Mouse (Mus musculus): ENCODE measurements at regions not wholly inside any gene's neighbourhood (a gene's known extent, or its start where the extent isn't known, plus 50 kb on each side); places are given as distances from the start of the nearest gene placed in this dataset.

DNA sequence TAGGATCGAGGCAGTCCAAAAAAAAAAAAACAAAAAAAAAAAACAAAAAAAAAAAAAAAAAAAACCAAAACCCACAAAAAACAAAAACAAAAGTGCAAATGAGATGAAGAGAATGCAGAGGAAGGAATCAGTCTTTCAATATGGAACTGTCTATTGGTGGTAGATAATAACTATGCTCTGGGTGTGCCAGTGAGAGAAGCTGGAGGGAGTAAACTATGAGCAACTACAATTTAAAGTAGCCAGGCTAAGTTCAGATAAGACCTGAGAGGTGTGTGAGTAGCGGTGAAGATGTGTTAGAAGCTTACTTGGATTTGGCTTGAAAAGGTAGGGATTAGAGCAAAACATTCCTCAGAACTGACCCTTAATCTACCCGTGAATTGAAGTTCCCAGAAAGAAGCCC, 200.1 kb upstream of the Egfl6 start:
- Histone ChIP-seq H3K4me1 (replicated peaks; ENCODE audit: low read depth, low read length) (no peaks in the 10 kb centered on the region), H3K36me3 (ENCODE audit: insufficient read depth, low read length) (no peaks in the 10 kb centered on the region), H3K27me3 (ENCODE audit: insufficient read depth, low read length) (no peaks in the 10 kb centered on the region), H3K9me3 (ENCODE audit: low read length) (no peaks in the 10 kb centered on the region), H3K4me3 (replicated peaks; ENCODE audit: low read length) (no peak overlapping the region)
- no peak for TF ChIP-seq POU5F1 (IDR thresholded peaks at IDR 0.05; ENCODE audit: borderline replicate concordance, low read length)
- no peak for TF ChIP-seq CTCF (conservative IDR thresholded peaks at IDR 0.05; ENCODE audit: low read length)
- no peak for TF ChIP-seq NANOG (IDR thresholded peaks at IDR 0.05; ENCODE audit: borderline replicate concordance, low read length)

- Histone ChIP-seq H3K9me3 (ENCODE audit: low read length) (no peaks in the 10 kb centered on the region), H3K4me3 (replicated peaks; ENCODE audit: low read length) (no peak overlapping the region), H3K4me1 (replicated peaks; ENCODE audit: low read depth, low read length) (no peaks in the 10 kb centered on the region), H3K36me3 (ENCODE audit: insufficient read depth, low read length) (no peaks in the 10 kb centered on the region), H3K27me3 (ENCODE audit: insufficient read depth, low read length) (no peaks in the 10 kb centered on the region)
- TF ChIP-seq NANOG (IDR thresholded peaks at IDR 0.05; ENCODE audit: borderline replicate concordance, low read length) (no peak), CTCF (conservative IDR thresholded peaks at IDR 0.05; ENCODE audit: low read length) (no peak), POU5F1 (IDR thresholded peaks at IDR 0.05; ENCODE audit: borderline replicate concordance, low read length) (no peak)
Observed at GRCm38 (mm10) chrX:166783377-166783776, 197.9 kb upstream of the Egfl6 start.

DNA sequence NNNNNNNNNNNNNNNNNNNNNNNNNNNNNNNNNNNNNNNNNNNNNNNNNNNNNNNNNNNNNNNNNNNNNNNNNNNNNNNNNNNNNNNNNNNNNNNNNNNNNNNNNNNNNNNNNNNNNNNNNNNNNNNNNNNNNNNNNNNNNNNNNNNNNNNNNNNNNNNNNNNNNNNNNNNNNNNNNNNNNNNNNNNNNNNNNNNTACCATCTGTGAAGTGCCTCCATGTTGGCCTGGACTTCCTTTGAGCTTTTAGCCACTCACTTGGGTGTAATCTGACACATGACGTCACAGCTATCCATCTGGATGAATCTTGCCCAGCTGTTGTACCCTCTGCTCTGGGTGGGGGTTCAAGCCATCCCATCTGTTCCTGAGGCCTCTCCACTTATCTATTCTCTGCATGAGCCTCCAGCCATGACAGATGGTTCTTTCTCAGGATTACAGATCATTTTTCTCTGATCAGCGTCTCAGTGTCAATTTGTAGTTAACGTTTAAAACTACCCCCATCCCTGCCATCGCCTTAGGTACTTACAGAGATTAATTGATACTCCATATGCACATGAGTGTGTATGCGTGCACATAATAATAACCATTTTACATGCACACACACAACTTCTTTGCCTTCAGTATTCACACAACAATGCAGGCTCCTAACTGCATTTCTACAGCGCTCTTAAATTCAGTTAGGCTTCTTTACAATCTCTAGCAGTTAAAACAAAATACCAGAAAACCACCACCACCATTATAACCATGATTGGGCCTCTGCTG, 194.0 kb upstream of the Egfl6 start:
- Histone ChIP-seq H3K36me3 (ENCODE audit: insufficient read depth, low read length) (no peaks in the 10 kb centered on the region), H3K4me3 (replicated peaks; ENCODE audit: low read length) (no peak overlapping the region), H3K4me1 (replicated peaks; ENCODE audit: low read depth, low read length) (no peaks in the 10 kb centered on the region), H3K27me3 (ENCODE audit: insufficient read depth, low read length) (no peaks in the 10 kb centered on the region), H3K9me3 (ENCODE audit: low read length) (no peaks in the 10 kb centered on the region)
- no peak for TF ChIP-seq NANOG (IDR thresholded peaks at IDR 0.05; ENCODE audit: borderline replicate concordance, low read length)
- TF ChIP-seq POU5F1 (IDR thresholded peaks at IDR 0.05; ENCODE audit: borderline replicate concordance, low read length), result no peak
- TF ChIP-seq CTCF (conservative IDR thresholded peaks at IDR 0.05; ENCODE audit: low read length), result no peak

DNA sequence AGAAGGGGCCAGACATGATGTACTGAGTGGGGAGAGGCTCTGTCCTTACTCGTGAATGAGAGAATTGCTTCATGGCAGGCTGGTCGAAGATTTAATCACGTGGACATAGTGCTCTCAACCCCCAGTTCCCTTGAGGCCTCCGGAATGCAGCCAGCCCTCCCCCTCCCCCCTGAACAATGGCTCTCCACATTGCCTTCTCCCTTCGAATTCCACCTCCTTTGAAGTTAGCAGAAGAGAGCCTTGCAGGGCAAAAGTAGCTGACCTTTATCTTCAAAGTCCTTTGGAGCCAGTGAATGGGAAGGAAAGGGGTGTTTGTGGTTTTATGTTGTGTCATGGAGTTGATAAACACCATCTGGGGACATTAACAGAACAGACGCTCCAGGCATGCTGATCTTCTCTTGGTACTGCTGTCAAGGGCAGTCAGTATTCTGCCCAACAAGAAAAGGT, 187.9 kb upstream of the Egfl6 start:
- no peak overlapping the region for H3K4me3 ChIP-seq (replicated peaks; ENCODE audit: low read length)
- H3K9me3 ChIP-seq (ENCODE audit: low read length), result no peaks in the 10 kb centered on the region
- TF ChIP-seq CTCF (conservative IDR thresholded peaks at IDR 0.05; ENCODE audit: low read length) (no peak), NANOG (IDR thresholded peaks at IDR 0.05; ENCODE audit: borderline replicate concordance, low read length) (no peak), POU5F1 (IDR thresholded peaks at IDR 0.05; ENCODE audit: borderline replicate concordance, low read length) (no peak)
- H3K4me1 ChIP-seq (replicated peaks; ENCODE audit: low read depth, low read length), result 0 out of 2 replicates have a peak, but pooled peaks cover 2% of the 10 kb centered on the region
- H3K36me3 ChIP-seq (ENCODE audit: insufficient read depth, low read length), result no peaks in the 10 kb centered on the region
- no peaks in the 10 kb centered on the region for H3K27me3 ChIP-seq (ENCODE audit: insufficient read depth, low read length)

GRCm38 (mm10) chrX:166766991-166767390, 181.5 kb upstream of the Egfl6 start:
- Histone ChIP-seq H3K4me3 (replicated peaks; ENCODE audit: low read length) (no peak overlapping the region), H3K4me1 (replicated peaks; ENCODE audit: low read depth, low read length) (no peaks in the 10 kb centered on the region), H3K9me3 (ENCODE audit: low read length) (no peaks in the 10 kb centered on the region), H3K36me3 (ENCODE audit: insufficient read depth, low read length) (no peaks in the 10 kb centered on the region), H3K27me3 (ENCODE audit: insufficient read depth, low read length) (no peaks in the 10 kb centered on the region)
- TF ChIP-seq NANOG (IDR thresholded peaks at IDR 0.05; ENCODE audit: borderline replicate concordance, low read length) (no peak), POU5F1 (IDR thresholded peaks at IDR 0.05; ENCODE audit: borderline replicate concordance, low read length) (no peak), CTCF (conservative IDR thresholded peaks at IDR 0.05; ENCODE audit: low read length) (no peak)

GRCm38 (mm10) chrX:166765647-166766046, 180.1 kb upstream of the Egfl6 start:
- Histone ChIP-seq H3K4me1 (replicated peaks; ENCODE audit: low read depth, low read length) (no peaks in the 10 kb centered on the region), H3K36me3 (ENCODE audit: insufficient read depth, low read length) (no peaks in the 10 kb centered on the region), H3K4me3 (replicated peaks; ENCODE audit: low read length) (no peak overlapping the region), H3K9me3 (ENCODE audit: low read length) (no peaks in the 10 kb centered on the region), H3K27me3 (ENCODE audit: insufficient read depth, low read length) (no peaks in the 10 kb centered on the region)
- TF ChIP-seq NANOG (IDR thresholded peaks at IDR 0.05; ENCODE audit: borderline replicate concordance, low read length), result no peak
- TF ChIP-seq CTCF (conservative IDR thresholded peaks at IDR 0.05; ENCODE audit: low read length), result no peak
- TF ChIP-seq POU5F1 (IDR thresholded peaks at IDR 0.05; ENCODE audit: borderline replicate concordance, low read length), result no peak

GRCm38 (mm10) chrX:166762098-166762497, 176.6 kb upstream of the Egfl6 start:
- H3K27me3 ChIP-seq (ENCODE audit: insufficient read depth, low read length), result no peaks in the 10 kb centered on the region
- no peaks in the 10 kb centered on the region for H3K36me3 ChIP-seq (ENCODE audit: insufficient read depth, low read length)
- no peak for TF ChIP-seq CTCF (conservative IDR thresholded peaks at IDR 0.05; ENCODE audit: low read length)
- TF ChIP-seq POU5F1 (IDR thresholded peaks at IDR 0.05; ENCODE audit: borderline replicate concordance, low read length), result no peak
- TF ChIP-seq NANOG (IDR thresholded peaks at IDR 0.05; ENCODE audit: borderline replicate concordance, low read length), result no peak
- no peak overlapping the region for H3K4me3 ChIP-seq (replicated peaks; ENCODE audit: low read length)
- no peaks in the 10 kb centered on the region for H3K4me1 ChIP-seq (replicated peaks; ENCODE audit: low read depth, low read length)
- H3K9me3 ChIP-seq (ENCODE audit: low read length), result no peaks in the 10 kb centered on the region

DNA sequence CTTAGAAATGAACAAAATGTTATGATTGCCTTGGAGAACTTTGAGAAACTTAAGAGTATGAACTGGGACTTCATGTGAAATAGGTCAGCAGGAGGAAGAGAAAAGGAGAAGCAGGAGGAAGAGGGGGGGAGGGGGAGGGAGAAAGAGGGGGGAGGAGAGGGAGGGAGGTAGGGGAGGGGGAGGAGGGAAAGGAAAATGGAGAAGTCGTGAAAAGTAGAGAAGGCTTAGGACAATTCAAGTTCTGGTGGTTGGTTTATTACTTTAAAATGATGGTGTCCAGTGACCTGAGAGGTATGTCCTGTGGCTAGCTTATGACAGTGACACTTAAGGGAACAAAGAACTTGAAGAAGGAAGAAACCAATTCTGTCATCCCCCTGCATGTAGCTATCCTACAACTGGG, 171.6 kb upstream of the Egfl6 start:
- Histone ChIP-seq H3K4me1 (replicated peaks; ENCODE audit: low read depth, low read length) (no peaks in the 10 kb centered on the region), H3K4me3 (replicated peaks; ENCODE audit: low read length) (no peak overlapping the region), H3K36me3 (ENCODE audit: insufficient read depth, low read length) (no peaks in the 10 kb centered on the region), H3K27me3 (ENCODE audit: insufficient read depth, low read length) (no peaks in the 10 kb centered on the region), H3K9me3 (ENCODE audit: low read length) (no peaks in the 10 kb centered on the region)
- TF ChIP-seq CTCF (conservative IDR thresholded peaks at IDR 0.05; ENCODE audit: low read length) (no peak), NANOG (IDR thresholded peaks at IDR 0.05; ENCODE audit: borderline replicate concordance, low read length) (no peak), POU5F1 (IDR thresholded peaks at IDR 0.05; ENCODE audit: borderline replicate concordance, low read length) (no peak)

Measured in E14TG2a.4 (cell line).